Mouse (Mus musculus) forebrain, embryonic 14.5 days (tissue): ENCODE measurements around the gene Olfr763. TPM values are rescaled to one million over a fixed set of nuclear protein-coding genes. Genes with fewer than 3 reads are reported as not detected.
"Not testable (repeated sequence)": the region's sequence is repeated elsewhere in the genome, so short reads cannot be mapped to it uniquely, and the experiment has no call there.

Experiments used
- ATAC-seq: fragments of 200-750 bp; cut with Nextera tagmentation; 2 replicates; pipeline ENCODE4 v1.8.0; 2017; ENCODE audit warnings: mild to moderate bottlenecking, moderate library complexity
- DNase-seq: peaks from one replicate; pipeline ENCODE4 v3.0.0-alpha.2; 2015; ENCODE audit warnings: low spot score
- H3K27ac ChIP-seq: fragments of 300-500 bp; sonication (generic); 2 replicates; pipeline ENCODE4 v1.5.1; 2014; ENCODE audit warnings: low read depth, mild to moderate bottlenecking, control low read depth, low read length, moderate library complexity
- H3K27me3 ChIP-seq: fragments of 300-500 bp; sonication (generic); replicated peaks from 2 replicates; pipeline ENCODE4 v1.6.1; 2014; ENCODE audit warnings: low read length, control low read depth, mixed read lengths; ENCODE audit not compliant: control insufficient read depth, insufficient read depth
- H3K36me3 ChIP-seq: fragments of 300-500 bp; sonication (generic); 2 replicates; pipeline ENCODE4 v1.6.1; 2014; ENCODE audit warnings: low read length, control low read depth; ENCODE audit not compliant: control insufficient read depth, insufficient read depth
- H3K4me1 ChIP-seq: fragments of 300-500 bp; sonication (generic); 2 replicates; pipeline ENCODE4 v1.6.1; 2014; ENCODE audit warnings: antibody characterized with exemption, low read length, control low read depth; ENCODE audit not compliant: control insufficient read depth, insufficient read depth
- H3K4me2 ChIP-seq: fragments of 300-500 bp; sonication (generic); 2 replicates; pipeline ENCODE4 v1.6.1; 2014; ENCODE audit warnings: mild to moderate bottlenecking, control low read depth, low read length
- H3K4me3 ChIP-seq: fragments of 300-500 bp; sonication (generic); 2 replicates; pipeline ENCODE4 v1.5.1; 2014; ENCODE audit warnings: low read depth, low read length, control low read depth
- H3K9ac ChIP-seq: fragments of 300-500 bp; sonication (generic); 2 replicates; pipeline ENCODE4 v1.6.1; 2014; ENCODE audit warnings: mild to moderate bottlenecking, low read length, control low read depth, moderate library complexity
- H3K9me3 ChIP-seq: fragments of 300-500 bp; sonication (generic); replicated peaks from 2 replicates; pipeline ENCODE4 v1.6.1; 2016; ENCODE audit warnings: low read length, control low read depth, mixed read lengths; ENCODE audit not compliant: control insufficient read depth
- WGBS: fragments of 180-500 bp; shearing (Covaris S2); extraction: QIAGEN DNeasy Blood & Tissue Kit; methylation state at CpG from one replicate; pipeline ENCODE4 v1.1.7; 2014; 5-methylcytosine and 5-hydroxymethylcytosine counted together
- polyA plus RNA-seq: library from polyadenylated mRNA; unstranded; fragments of >200 nt; fragmentation: Nextera tagmentation; extraction: Ambion mirVana; gene quantifications from 2 replicates; pipeline ENCODE4 v1.2.1, GENCODE M21; 2014

The Olfr763 gene
- polyA plus RNA-seq, 1 experiment from 2014 or later: not detected

DNA sequence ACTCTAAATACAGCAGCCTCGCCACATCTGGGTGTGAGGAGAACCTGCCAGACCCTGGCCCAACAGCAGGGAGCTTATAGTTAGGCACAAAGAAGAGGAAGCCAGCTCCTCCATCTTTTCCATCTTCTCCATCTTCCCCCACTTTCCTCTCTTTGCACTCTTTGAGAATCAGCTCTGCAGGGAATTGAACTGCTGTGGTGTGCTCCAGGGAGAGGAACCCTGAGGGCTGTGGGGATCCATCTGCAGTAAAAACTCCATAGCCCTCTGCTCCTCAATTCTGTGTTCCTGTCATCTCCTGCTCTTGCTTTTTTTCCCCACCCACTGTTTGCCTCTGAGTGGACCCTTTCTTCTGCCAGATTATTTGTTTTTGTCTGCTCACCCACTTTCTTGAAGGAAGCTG lies 21.5 kb upstream of the Olfr763 start, which contains the start of gene Olfr9:
TSS of gene Olfr9 (plus strand) at position 301 of the 400 bp plus-strand sequence.
- H3K9ac ChIP-seq, H3K27ac ChIP-seq, DNase-seq, H3K36me3 ChIP-seq, H3K4me1 ChIP-seq, H3K27me3 ChIP-seq, H3K4me3 ChIP-seq, ATAC-seq, H3K9me3 ChIP-seq, H3K4me2 ChIP-seq: not testable (repeated sequence)
- 87% methylated on average over 1 of the region's 1 CpGs for WGBS

DNA sequence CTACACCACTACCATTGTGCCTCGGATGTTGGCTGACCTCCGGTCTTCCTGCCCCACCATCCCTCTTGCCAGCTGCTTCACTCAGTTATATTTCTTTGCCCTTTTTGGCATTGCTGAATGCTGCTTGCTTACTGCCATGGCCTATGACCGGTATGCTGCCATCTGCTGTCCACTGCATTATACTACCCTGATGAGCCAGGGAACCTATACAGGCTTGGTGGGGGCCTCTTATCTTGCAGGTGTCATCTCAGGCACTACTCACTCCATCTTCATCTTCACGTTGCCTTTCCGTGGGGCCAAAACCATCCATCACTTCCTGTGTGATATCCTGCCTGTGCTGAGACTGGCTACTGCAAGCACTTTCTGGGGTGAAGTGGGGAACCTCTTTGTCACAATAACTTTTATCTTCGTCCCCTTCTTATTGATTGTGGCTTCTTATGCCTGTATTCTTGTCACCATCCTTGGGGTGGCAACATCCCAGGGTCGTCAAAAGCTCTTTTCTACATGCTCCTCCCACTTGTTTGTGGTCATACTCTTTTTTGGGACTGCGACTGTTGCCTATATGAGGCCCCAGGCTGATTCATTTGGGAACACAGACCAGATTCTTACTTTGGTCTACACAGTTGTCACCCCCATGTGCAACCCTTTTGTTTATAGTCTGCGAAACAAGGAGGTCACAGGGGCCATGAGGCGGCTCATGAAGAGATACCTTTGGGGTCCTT lies 20.3 kb upstream of the Olfr763 start:
- not testable (repeated sequence) for H3K9ac ChIP-seq, H3K4me1 ChIP-seq, H3K4me2 ChIP-seq, H3K36me3 ChIP-seq, ATAC-seq, H3K27me3 ChIP-seq, DNase-seq, H3K27ac ChIP-seq, H3K4me3 ChIP-seq, H3K9me3 ChIP-seq
- WGBS: 69% methylated on average over 7 of the region's 10 CpGs

GRCm38 (mm10) chr10:128990994-128991393 lies 19.6 kb upstream of the Olfr763 start:
- no peak overlapping the region for H3K27ac ChIP-seq
- no peaks in the 10 kb centered on the region for H3K27me3 ChIP-seq
- DNase-seq (no peak), ATAC-seq (no peak)
- no peak overlapping the region for H3K4me2 ChIP-seq
- no peaks in the 10 kb centered on the region for H3K4me1 ChIP-seq
- no peak overlapping the region for H3K4me3 ChIP-seq
- no peaks in the 10 kb centered on the region for H3K36me3 ChIP-seq
- H3K9ac ChIP-seq: no peak overlapping the region
- H3K9me3 ChIP-seq: no peaks in the 10 kb centered on the region

DNA sequence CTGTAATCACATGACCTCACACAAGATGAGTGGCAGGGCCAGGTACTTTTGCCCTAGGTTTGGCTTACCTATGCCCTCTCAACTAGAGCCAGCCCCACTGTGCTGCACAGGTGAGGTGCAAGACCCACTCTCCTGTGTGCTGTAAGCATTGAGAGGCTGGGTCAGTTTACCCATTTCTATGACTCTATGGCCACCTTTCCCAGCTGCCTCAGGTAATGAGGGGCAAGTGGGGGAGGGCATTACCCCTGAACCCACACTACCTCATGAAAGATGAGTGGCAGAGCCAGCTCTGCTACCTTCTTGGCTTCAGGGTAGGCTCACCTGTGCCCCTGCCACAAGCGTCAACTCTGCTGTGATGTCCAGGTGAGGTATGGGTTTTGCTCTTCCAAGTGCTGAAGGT lies 14.8 kb upstream of the Olfr763 start:
- no peak overlapping the region for H3K4me3 ChIP-seq
- WGBS: 96% methylated on average over 1 of the region's 1 CpGs
- H3K9ac ChIP-seq: no peak overlapping the region
- H3K27me3 ChIP-seq: no peaks in the 10 kb centered on the region
- no peak overlapping the region for H3K4me2 ChIP-seq
- no peak for ATAC-seq
- DNase-seq: no peak
- H3K36me3 ChIP-seq: no peaks in the 10 kb centered on the region
- no peaks in the 10 kb centered on the region for H3K4me1 ChIP-seq
- no peaks in the 10 kb centered on the region for H3K9me3 ChIP-seq
- H3K27ac ChIP-seq: no peak overlapping the region

GRCm38 (mm10) chr10:128996523-128997040 lies 14.0 kb upstream of the Olfr763 start:
- Histone ChIP-seq H3K4me3 (no peak overlapping the region), H3K27me3 (no peaks in the 10 kb centered on the region), H3K4me1 (no peaks in the 10 kb centered on the region), H3K9ac (no peak overlapping the region), H3K36me3 (no peaks in the 10 kb centered on the region), H3K9me3 (no peaks in the 10 kb centered on the region), H3K4me2 (no peak overlapping the region), H3K27ac (no peak overlapping the region)
- WGBS: 77% methylated on average over 4 of the region's 4 CpGs
- ATAC-seq (no peak), DNase-seq (no peak)

DNA sequence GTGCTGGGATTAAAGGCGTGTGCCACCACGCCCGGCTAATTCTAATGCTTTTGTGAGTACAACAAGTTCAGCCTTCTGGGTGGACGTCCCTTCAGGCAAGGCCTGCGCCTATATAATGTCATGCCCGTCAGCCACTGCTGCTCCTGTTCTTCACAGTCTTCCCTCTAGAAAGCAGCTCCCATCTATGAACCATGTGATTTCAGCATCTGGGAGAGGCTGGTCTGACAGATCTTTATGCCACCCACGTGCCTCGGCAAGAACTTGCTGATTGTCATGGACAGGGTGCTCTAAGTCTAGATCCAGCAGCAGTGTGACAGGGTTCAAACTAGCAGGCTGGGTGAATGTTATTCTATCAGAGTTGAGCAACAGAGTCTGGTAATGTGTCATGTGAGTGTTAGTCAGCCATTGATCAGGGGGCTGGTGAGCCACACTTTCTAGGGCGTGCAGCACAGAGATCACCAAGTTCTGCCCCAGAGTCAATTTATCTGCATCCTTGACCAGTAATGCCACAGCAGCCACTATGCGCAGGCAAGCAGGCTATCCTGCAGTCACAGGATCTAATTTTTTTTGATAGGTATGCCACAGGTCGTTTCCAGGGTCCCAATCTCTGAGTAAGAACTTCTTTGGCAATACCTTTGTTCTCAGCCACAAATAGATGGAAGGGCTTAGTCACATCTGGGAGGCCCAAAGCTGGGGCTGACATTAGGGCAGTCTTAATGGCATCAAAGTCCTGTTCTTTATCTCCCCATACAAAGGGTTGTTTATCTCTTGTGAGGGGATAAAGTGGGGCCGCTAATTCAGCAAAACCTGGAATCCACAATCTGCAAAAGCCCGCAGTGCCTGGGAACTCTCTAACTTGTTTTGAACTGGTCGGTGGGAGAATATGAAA lies 6.3 kb upstream of the Olfr763 start:
- ATAC-seq: no peak
- Histone ChIP-seq H3K4me2 (no peak overlapping the region), H3K27me3 (no peaks in the 10 kb centered on the region), H3K9ac (no peak overlapping the region), H3K4me3 (no peak overlapping the region), H3K27ac (no peak overlapping the region), H3K4me1 (no peaks in the 10 kb centered on the region), H3K36me3 (no peaks in the 10 kb centered on the region), H3K9me3 (no peaks in the 10 kb centered on the region)
- 71% methylated on average over 14 of the region's 14 CpGs for WGBS
- DNase-seq: no peak

- not testable (repeated sequence) for H3K9ac ChIP-seq, H3K4me3 ChIP-seq, H3K27me3 ChIP-seq, ATAC-seq, H3K4me2 ChIP-seq, H3K27ac ChIP-seq, H3K9me3 ChIP-seq, H3K4me1 ChIP-seq, DNase-seq, H3K36me3 ChIP-seq
- WGBS: 47% methylated on average over 2 of the region's 5 CpGs
Observed at GRCm38 (mm10) chr10:129011511-129011910, 920 bp downstream of the Olfr763 start.

DNA sequence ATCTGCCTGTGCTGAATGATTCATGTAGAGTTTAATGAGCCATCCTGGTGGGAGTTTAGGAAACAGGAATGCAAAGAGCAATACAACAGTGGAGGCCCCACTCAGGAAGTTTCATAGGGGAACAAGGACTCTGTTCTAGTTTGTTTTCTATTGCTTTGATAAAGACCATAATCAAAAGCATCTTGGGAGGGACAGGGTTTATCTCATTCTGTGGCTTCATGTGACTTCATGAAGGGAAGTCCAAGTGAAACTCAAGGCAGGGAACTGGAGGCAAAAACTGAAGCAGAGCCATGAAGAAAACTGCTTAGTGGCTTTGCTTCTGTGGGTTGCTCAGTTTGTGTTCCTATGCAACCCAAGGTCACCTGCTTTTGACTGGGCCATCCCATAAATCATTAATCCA lies 3.9 kb downstream of the Olfr763 start:
- Histone ChIP-seq H3K9me3 (no peaks in the 10 kb centered on the region), H3K4me1 (no peaks in the 10 kb centered on the region), H3K36me3 (no peaks in the 10 kb centered on the region), H3K27ac (no peak overlapping the region), H3K27me3 (no peaks in the 10 kb centered on the region), H3K4me2 (no peak overlapping the region), H3K9ac (no peak overlapping the region), H3K4me3 (no peak overlapping the region)
- ATAC-seq (no peak), DNase-seq (no peak)

DNA sequence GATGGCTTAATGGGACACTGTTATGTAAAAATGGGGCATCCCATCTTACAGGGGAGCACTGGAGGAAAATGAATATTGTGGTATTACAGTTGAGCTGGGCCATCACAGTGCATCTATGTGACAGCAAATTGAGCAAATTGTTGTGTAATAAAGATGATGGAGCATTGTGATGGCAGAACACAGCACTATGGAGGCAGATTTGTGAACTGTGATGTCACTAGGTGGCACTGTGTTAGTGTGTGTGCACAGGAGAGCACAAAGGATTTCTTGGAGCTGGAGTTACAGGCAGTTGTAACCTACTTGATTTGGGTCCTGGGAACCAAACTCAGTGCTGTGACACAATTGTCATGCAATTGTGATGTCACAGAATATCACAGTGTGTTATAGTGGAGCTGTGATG lies 12.7 kb downstream of the Olfr763 start:
- DNase-seq: peak; percentile 4
- H3K27ac ChIP-seq: no peak overlapping the region
- ATAC-seq: no peak
- H3K27me3 ChIP-seq: no peaks in the 10 kb centered on the region
- H3K36me3 ChIP-seq: no peaks in the 10 kb centered on the region
- no peak overlapping the region for H3K4me3 ChIP-seq
- H3K9ac ChIP-seq: no peak overlapping the region
- no peak overlapping the region for H3K4me2 ChIP-seq
- H3K9me3 ChIP-seq: no peaks in the 10 kb centered on the region
- H3K4me1 ChIP-seq: no peaks in the 10 kb centered on the region
